Mouse (Mus musculus) limb, embryonic 11.5 days (tissue): ENCODE data around the gene Skida1. TPM values are rescaled to one million over a fixed set of nuclear protein-coding genes. Genes with fewer than 3 reads are reported as not detected.

ENCODE experiments used
- ATAC-seq: fragments of 200-750 bp; cut with Nextera tagmentation; 2 replicates; pipeline ENCODE4 v1.8.0; 2017; ENCODE audit warnings: low read depth; ENCODE audit not compliant: insufficient number of reproducible peaks, low FRiP score, low TSS enrichment
- DNase-seq: peaks from one replicate; pipeline ENCODE4 v3.0.0-alpha.2; 2015; ENCODE audit warnings: low spot score
- H3K27ac ChIP-seq: fragments of 300-500 bp; sonication (generic); replicated peaks from 2 replicates; pipeline ENCODE4 v1.5.1; 2014; ENCODE audit warnings: low read depth, mild to moderate bottlenecking, low read length
- H3K27me3 ChIP-seq: fragments of 300-500 bp; sonication (generic); 2 replicates; pipeline ENCODE4 v1.6.1; 2014; ENCODE audit warnings: mild to moderate bottlenecking, low read length, mixed read lengths; ENCODE audit not compliant: control insufficient read depth, insufficient read depth
- H3K36me3 ChIP-seq: fragments of 300-500 bp; sonication (generic); 2 replicates; pipeline ENCODE4 v1.6.1; 2014; ENCODE audit warnings: mild to moderate bottlenecking, low read length, moderate library complexity, mixed read lengths; ENCODE audit not compliant: control insufficient read depth, insufficient read depth
- H3K4me1 ChIP-seq: fragments of 300-500 bp; sonication (generic); 2 replicates; pipeline ENCODE4 v1.6.1; 2014; ENCODE audit warnings: low read length, mixed read lengths; ENCODE audit not compliant: control insufficient read depth, insufficient read depth
- H3K4me2 ChIP-seq: fragments of 300-500 bp; sonication (generic); 2 replicates; pipeline ENCODE4 v1.6.1; 2014; ENCODE audit warnings: low read depth, mild to moderate bottlenecking, moderate library complexity; ENCODE audit not compliant: severe bottlenecking
- H3K4me3 ChIP-seq: fragments of 300-500 bp; sonication (generic); 2 replicates; pipeline ENCODE4 v1.5.1; 2014; ENCODE audit warnings: low read depth, low read length
- H3K9ac ChIP-seq: fragments of 300-500 bp; sonication (generic); 2 replicates; pipeline ENCODE4 v1.6.1; 2014; ENCODE audit warnings: mild to moderate bottlenecking, low read length
- H3K9me3 ChIP-seq: fragments of 300-500 bp; sonication (generic); 2 replicates; pipeline ENCODE4 v1.6.1; 2016; ENCODE audit warnings: low read length; ENCODE audit not compliant: control insufficient read depth
- WGBS: fragments of 180-500 bp; shearing (Covaris S2); extraction: QIAGEN DNeasy Blood & Tissue Kit; methylation state at CpG from one replicate; pipeline ENCODE4 v1.1.7; 2014; 5-methylcytosine and 5-hydroxymethylcytosine counted together
- polyA plus RNA-seq: library from polyadenylated mRNA; unstranded; fragments of >200 nt; fragmentation: Nextera tagmentation; extraction: Ambion mirVana; gene quantifications from 2 replicates; pipeline ENCODE4 v1.2.1, GENCODE M21; 2014

Skida1 gene
- polyA plus RNA-seq, 1 experiment from 2014 or later, result 11.7 TPM

DNA sequence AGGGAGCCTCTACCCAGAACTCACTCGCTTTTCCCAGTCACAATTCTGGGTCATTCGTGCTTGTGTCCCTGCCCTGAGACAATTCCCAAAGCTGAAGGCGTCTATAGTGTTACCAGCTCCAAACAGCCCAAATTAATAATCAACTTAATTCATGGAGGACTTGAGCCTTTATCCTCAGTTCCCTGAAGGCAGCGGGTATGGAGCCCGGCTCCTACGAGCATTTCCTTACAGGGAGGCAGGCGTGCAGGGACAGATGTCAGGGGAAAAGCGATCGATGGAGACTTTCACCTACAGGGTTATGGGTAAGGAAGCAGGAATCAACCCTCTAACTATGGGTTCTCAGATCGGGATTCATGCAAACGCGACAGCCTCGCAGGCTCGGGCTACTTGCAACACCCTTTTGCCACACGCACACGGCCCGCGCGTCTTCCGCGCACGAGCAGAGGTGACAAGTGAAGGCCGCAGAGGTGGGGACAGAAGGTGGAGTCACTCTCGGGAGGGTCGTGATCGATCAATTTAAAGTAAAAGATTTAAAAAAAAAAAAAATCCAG lies 17.5 kb downstream of the Skida1 start:
- Histone ChIP-seq H3K36me3 (no peaks in the 10 kb centered on the region), H3K9ac (peak overlapping the region; percentile 87), H3K27me3 (no peaks in the 10 kb centered on the region), H3K9me3 (no peaks in the 10 kb centered on the region), H3K4me2 (peak overlapping the region; percentile 93), H3K4me1 (peaks cover 28% of the 10 kb centered on the region), H3K4me3 (peak overlapping the region; percentile 39), H3K27ac (peak overlapping the region; percentile 63; the same call in 1 of the 2 replicates)
- peak; percentile 69 for DNase-seq
- no peak for ATAC-seq
- WGBS, result 1% methylated on average over 26 of the region's 26 CpGs

DNA sequence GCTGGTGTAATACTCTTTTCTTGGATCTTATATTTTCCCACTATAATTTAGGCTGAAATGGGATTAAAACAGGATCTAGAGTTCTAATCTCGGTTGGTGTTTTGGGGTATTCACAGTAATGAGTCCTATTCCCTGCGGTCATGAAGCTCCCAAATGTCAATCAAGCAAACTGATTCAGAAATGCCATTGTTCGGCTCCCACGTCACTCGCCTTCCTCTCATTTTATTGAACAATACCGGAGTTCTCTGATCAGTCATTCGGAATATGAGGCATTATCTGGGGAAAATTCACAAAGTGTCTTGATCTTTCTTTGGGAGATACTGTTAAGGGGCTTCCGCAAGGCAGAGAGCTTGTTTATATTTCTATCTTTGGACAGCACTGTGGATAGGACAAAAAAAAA lies 18.3 kb downstream of the Skida1 start:
- Histone ChIP-seq H3K27ac (no peak overlapping the region), H3K27me3 (no peaks in the 10 kb centered on the region), H3K4me1 (peaks cover 30% of the 10 kb centered on the region), H3K9me3 (no peaks in the 10 kb centered on the region), H3K9ac (no peak overlapping the region), H3K4me2 (peak overlapping the region; percentile 93; the same call in 1 of the 2 replicates), H3K4me3 (no peak overlapping the region), H3K36me3 (no peaks in the 10 kb centered on the region)
- DNase-seq (peak; percentile 30), ATAC-seq (no peak)
- WGBS, result 42% methylated on average over 8 of the region's 8 CpGs

DNA sequence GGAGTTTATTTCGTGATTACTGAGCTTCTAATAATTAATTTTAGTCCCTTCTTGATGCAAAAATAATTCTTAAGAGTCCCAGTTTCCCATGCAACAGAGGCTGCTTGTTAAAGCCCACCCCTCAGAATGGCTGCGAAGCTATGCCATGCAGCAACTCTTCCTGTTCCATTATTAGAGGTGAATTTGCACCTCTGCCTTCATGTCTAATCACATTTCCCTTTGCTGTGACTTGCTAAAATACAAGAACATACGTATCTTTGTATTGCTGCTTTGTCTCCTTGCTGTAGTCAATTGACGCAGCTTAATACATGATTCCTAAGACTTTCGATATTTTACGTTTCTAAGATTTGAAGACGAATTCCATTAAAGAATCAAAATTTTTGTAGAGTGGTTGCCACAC lies 19.2 kb downstream of the Skida1 start:
- DNase-seq, result peak; percentile 33
- no peaks in the 10 kb centered on the region for H3K27me3 ChIP-seq
- H3K4me1 ChIP-seq, result peaks cover 31% of the 10 kb centered on the region
- H3K27ac ChIP-seq, result no peak overlapping the region
- no peak for ATAC-seq
- no peak overlapping the region for H3K4me3 ChIP-seq
- WGBS, result 74% methylated on average over 7 of the region's 7 CpGs
- H3K4me2 ChIP-seq, result no peak overlapping the region
- no peaks in the 10 kb centered on the region for H3K36me3 ChIP-seq
- no peaks in the 10 kb centered on the region for H3K9me3 ChIP-seq
- no peak overlapping the region for H3K9ac ChIP-seq

DNA sequence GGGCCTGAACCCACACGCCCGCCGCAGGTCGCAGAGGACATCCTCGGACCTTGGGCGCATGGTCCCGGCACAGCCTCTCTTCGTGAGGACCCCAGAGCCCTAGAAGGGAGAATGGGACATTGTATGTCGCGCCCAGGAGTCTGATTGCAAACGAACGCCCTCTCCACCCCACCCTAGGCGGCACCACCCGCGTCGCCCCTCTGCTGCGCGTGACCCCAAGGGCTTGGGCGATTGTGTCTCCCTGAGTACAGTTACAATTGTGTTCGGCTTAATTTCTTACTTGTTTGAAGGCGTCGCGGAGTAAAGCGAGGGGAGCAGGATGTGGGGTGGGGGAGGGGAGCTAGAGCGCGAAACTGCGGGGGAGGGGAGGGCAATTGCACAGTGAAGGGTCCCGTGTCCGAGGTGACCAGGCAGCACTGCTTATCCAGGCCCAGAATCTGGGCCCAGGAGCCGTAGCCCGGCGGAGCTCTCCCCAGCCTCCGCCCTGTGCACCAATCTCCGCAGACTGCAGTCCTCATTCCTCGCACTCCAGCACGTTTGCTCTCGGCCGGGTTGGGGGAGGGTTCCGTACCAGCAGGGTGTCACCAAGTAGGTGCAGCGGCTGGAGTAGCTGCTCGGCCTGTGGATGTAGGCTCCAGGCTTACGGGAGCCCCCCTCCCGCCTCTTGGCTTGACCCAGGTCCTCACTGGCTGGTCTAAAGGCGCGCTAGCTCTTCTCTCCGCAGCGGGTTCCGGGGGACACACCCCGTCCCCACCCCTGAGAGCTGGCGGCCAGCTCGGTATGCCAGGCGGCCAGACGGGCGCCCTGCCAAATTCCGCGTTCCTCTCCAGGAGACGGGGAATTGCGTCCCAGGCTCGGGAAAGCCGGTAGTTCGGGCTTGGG lies 20.5 kb downstream of the Skida1 start:
- H3K9me3 ChIP-seq, result no peaks in the 10 kb centered on the region
- ATAC-seq (peak; percentile 58), DNase-seq (peak; percentile 85)
- H3K4me1 ChIP-seq, result peaks cover 26% of the 10 kb centered on the region
- H3K9ac ChIP-seq, result peak overlapping the region; percentile 93
- H3K4me3 ChIP-seq, result peak overlapping the region; percentile 73
- H3K27ac ChIP-seq, result peak overlapping the region; percentile 99
- no peaks in the 10 kb centered on the region for H3K27me3 ChIP-seq
- peak overlapping the region; percentile 90 for H3K4me2 ChIP-seq
- no peaks in the 10 kb centered on the region for H3K36me3 ChIP-seq
- under 1% methylated on average over 61 of the region's 61 CpGs for WGBS

DNA sequence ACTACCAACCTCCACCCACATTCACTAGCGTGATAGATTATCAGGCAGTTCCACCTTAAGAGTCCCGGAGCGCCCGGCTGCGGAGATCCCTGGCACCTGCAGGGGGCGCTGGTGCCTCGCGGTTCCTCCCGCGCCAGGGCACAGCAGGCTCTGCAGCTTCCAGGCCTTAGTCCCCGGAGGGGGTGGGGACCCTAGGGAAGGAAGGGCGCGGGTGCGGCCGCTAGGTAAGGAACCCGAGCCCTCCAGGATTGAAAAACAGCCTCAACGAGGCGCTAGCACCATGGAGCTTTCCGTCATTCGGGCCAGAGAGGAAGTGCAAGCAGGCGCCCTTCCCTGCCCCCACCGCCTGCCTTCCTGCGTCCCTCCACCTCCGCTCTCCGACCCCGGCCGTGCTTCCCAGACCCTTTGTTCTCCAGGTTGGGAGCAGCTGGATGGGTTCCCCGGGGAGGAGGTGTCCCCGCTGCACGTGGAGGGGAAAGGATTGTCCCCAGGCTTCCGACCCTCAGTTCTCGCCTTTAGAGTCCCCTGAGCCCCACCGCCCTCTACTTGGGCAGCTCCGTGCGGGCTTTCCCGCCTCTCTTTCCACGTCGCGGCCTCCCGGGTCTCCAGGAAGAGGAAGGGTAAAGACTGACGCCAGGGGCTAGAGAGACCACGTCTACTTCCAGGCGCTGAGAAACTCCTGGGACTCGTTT lies 21.3 kb downstream of the Skida1 start:
- Histone ChIP-seq H3K4me1 (peaks cover 20% of the 10 kb centered on the region), H3K9ac (peak overlapping the region; percentile 93), H3K9me3 (no peaks in the 10 kb centered on the region), H3K27me3 (no peaks in the 10 kb centered on the region), H3K4me3 (peak overlapping the region; percentile 73), H3K4me2 (peak overlapping the region; percentile 90), H3K36me3 (no peaks in the 10 kb centered on the region), H3K27ac (peak overlapping the region; percentile 99)
- WGBS, result under 1% methylated on average over 42 of the region's 44 CpGs
- ATAC-seq (peak; percentile 91), DNase-seq (peak; percentile 97)

DNA sequence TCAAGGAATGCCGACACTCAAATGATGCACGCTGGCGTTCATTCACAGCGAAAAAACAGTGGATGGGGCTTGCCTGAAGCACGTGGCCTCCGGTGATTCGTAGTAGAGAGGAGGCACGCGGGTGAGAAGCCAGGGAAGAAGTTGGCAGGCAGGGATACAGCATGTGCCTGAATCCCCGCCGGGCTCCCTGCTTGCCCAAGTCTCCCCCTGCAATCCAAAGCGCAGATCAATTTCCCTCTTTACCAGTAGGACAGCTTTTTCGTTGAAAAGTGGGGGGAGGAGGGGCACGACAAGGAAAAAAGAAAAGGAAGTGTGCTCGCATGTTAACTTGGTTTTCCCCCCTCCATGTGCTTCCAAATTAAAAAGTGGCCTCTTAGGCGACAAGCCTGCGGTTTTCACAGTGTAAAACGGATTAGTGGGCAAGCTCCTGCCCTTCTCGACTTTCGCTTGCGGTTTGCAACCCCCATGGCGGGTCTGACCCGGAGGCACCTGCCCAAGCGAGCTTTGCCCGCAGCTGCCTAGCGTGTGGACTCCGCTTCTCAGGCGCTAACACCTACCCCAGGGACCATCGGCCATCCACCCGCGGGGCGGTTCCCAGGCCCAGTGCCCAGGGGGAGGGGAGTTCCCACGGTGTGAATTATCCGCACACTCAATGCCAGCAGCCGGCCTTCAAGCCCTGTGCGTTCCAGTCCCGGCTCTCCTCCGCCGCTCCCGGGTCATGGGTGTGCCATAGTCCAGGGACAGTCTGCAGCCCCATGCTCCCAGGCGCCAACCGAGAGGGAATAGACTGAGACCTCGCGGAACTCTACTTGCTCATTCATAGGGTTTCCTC lies 22.5 kb downstream of the Skida1 start:
- Histone ChIP-seq H3K36me3 (no peaks in the 10 kb centered on the region), H3K27ac (0 out of 2 replicates have a peak overlapping the region, but pooled peaks have one; percentile 47), H3K27me3 (no peaks in the 10 kb centered on the region), H3K4me3 (peak overlapping the region; percentile 73), H3K4me2 (peak overlapping the region; percentile 90), H3K9ac (peak overlapping the region; percentile 60), H3K9me3 (no peaks in the 10 kb centered on the region), H3K4me1 (peaks cover 10% of the 10 kb centered on the region)
- WGBS, result under 1% methylated on average over 44 of the region's 44 CpGs
- peak; percentile 77 for DNase-seq
- ATAC-seq, result peak; percentile 10; the same call in 1 of the 2 replicates

DNA sequence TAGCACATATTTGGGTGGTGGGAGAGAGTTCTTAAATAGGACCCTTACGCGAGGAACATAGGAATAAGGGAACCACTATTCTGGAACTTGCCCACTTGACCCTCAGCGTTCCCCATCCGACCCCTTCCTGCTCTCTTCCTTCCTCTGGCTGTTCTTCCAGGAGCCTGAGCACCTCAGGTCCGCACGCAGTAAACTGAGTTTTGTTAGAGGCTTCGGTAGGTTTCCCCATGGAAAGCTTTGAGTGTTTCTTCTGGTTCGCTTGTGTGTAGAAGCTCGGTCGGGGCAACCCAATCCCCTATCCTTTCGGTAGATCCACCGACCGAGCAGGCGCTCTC lies 23.1 kb downstream of the Skida1 start:
- Histone ChIP-seq H3K4me2 (peak overlapping the region; percentile 90), H3K4me3 (peak overlapping the region; percentile 73), H3K36me3 (no peaks in the 10 kb centered on the region), H3K4me1 (peaks cover 5% of the 10 kb centered on the region; the same call in 1 of the 2 replicates), H3K9ac (peak overlapping the region; percentile 60), H3K9me3 (no peaks in the 10 kb centered on the region), H3K27ac (0 out of 2 replicates have a peak overlapping the region, but pooled peaks have one; percentile 47), H3K27me3 (no peaks in the 10 kb centered on the region)
- ATAC-seq (no peak), DNase-seq (no peak)
- 3% methylated on average over 14 of the region's 14 CpGs for WGBS
